23 mouse cellular contexts compared by ENCODE assay signal in the genomic region with DNA sequence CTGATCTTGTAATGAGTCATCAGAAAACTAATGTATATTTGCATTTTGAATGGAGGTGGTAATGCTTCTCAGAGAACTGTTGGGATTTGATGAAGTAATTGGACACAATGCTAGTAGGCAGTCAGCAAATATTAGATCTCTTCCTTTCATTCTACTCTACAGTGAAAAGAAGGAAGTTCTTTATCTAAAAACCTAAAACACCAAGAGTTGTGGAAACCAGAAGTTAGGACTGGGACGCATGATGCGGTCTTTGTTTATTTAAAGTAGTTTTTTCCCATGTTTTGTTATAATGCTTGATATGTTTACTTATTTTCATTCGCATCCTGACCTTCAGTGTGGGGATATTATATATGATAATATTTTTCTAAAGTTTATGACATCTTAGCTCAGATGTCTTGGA. TPM values are rescaled to one million over a fixed set of nuclear protein-coding genes. Genes with fewer than 3 reads are reported as not detected.
DNase-seq lines count a peak whose midpoint lies in the region; ATAC-seq and TF ChIP-seq lines count a peak whose summit lies in the region.
"Had no signal": no experiment of that assay in that cellular context is flagged by ENCODE, and none has a peak within 500 bp of the region (broad histone marks: within the 10 kb centered on the region; RNA-seq: fewer than 3 reads in every experiment).

No protein-coding gene starts in this region.

- H3K4me3 ChIP-seq in liver, embryonic 13.5 days (replicated peaks) = no peak overlapping the region
- no peak overlapping the region for H3K4me3 ChIP-seq in left cerebral cortex, adult 2 months
- H3K4me3 ChIP-seq: embryonic facial prominence, embryonic 10.5 days; embryonic facial prominence, embryonic 12.5 days; forebrain, embryonic 13.5 days; forebrain, embryonic 15.5 days had no signal

- WGBS in liver, embryonic 13.5 days (ENCODE audit: insufficient replicate concordance) = 87% methylated on average over 3 of the region's 3 CpGs

- no peak overlapping the region for H3K4me2 ChIP-seq in liver, embryonic 13.5 days
- H3K4me2 ChIP-seq: embryonic facial prominence, embryonic 12.5 days; forebrain, embryonic 13.5 days; forebrain, embryonic 15.5 days had no signal

- ATAC-seq in liver, embryonic 13.5 days (ENCODE audit: low read depth) = no peak
- ATAC-seq: activated CD4-positive, CD25-positive, alpha-beta regulatory T cell, adult 4 months; CD4-positive, CD25-positive, alpha-beta regulatory T cell, adult 4 months; forebrain, embryonic 13.5 days; forebrain, embryonic 15.5 days; Patski had no signal

- H3K27ac ChIP-seq in liver, embryonic 13.5 days = 0 out of 2 replicates have a peak overlapping the region, but pooled peaks have one; percentile 29
- no peak overlapping the region for H3K27ac ChIP-seq in left cerebral cortex, adult 2 months
- H3K27ac ChIP-seq: embryonic facial prominence, embryonic 10.5 days; embryonic facial prominence, embryonic 12.5 days; forebrain, embryonic 13.5 days; forebrain, embryonic 15.5 days had no signal

- H3K36me3 ChIP-seq in liver, embryonic 13.5 days = peaks cover 77% of the 10 kb centered on the region

- H3K9ac ChIP-seq in liver, embryonic 13.5 days = no peak overlapping the region
- H3K9ac ChIP-seq: embryonic facial prominence, embryonic 12.5 days; forebrain, embryonic 13.5 days; forebrain, embryonic 15.5 days had no signal

- no peaks in the 10 kb centered on the region for H3K27me3 ChIP-seq in liver, embryonic 13.5 days
- H3K27me3 ChIP-seq: CH12.LX; embryonic facial prominence, embryonic 12.5 days; forebrain, embryonic 13.5 days; forebrain, embryonic 15.5 days; Patski had no signal

- DNase-seq in heart, adult 11 months = peak; percentile 4
- DNase-seq in heart, postnatal 14 days = no peak
- DNase-seq in liver, embryonic 13.5 days = no peak
- no peak for DNase-seq in liver
- DNase-seq in left cerebral cortex, adult 2 months (ENCODE audit: extremely low spot score in 1 of 2, low spot score in 2 of 2) = no peak
- DNase-seq: adrenal gland, adult 8-10 months; adrenal gland, postnatal 14 days; adrenal gland, postnatal 36 days; B cell, adult 2 months; cerebellum, adult 11-12 months; cerebellum, adult 2 months; cerebellum, adult 9-10 months; cerebellum, postnatal 10 days; cerebellum, postnatal 25 days had no signal

- H3K9me3 ChIP-seq in liver, embryonic 13.5 days (replicated peaks) = no peaks in the 10 kb centered on the region
- H3K9me3 ChIP-seq: embryonic facial prominence, embryonic 10.5 days; embryonic facial prominence, embryonic 12.5 days; forebrain, embryonic 13.5 days; forebrain, embryonic 15.5 days; G1E had no signal

- intact Hi-C loops in heart, postnatal 14 days (cut with DNase I) = no loop called here
- intact Hi-C loops in left cerebral cortex, adult 2 months (cut with DNase I) = loop anchor here (10.0 kb wide), 1 partner anchor 332 kb away; a partner anchor contains a TSS

- TF ChIP-seq CTCF in left cerebral cortex, adult 2 months (IDR thresholded peaks at IDR 0.05) = no peak

- H3K4me1 ChIP-seq in liver, embryonic 13.5 days (replicated peaks) = peaks cover 37% of the 10 kb centered on the region
- H3K4me1 ChIP-seq: embryonic facial prominence, embryonic 10.5 days; embryonic facial prominence, embryonic 12.5 days; forebrain, embryonic 13.5 days; forebrain, embryonic 15.5 days had no signal

RNA-seq across cellular contexts. Expression of a gene that starts 14.7 kb away (rescaled TPM):
- 100 to 1,000 TPM; 239 to 245 TPM for total RNA-seq in heart, postnatal 14 days (2021)
- polyA plus RNA-seq in liver, embryonic 13.5 days (2015; fragmentation: Nextera tagmentation; extraction: Ambion mirVana) = 144 and 158 TPM in 2 replicates
- total RNA-seq in left cerebral cortex, adult 2 months (2021) = 100 to 1,000 TPM; 450 to 470 TPM

RNA-seq across cellular contexts. Expression of a gene that starts 33.5 kb away (rescaled TPM):
- 1 to 10 TPM; 6.7 to 8.6 TPM for total RNA-seq in heart, postnatal 14 days (2021)
- polyA plus RNA-seq in liver, embryonic 13.5 days (2015; fragmentation: Nextera tagmentation; extraction: Ambion mirVana) = 5.3 and 6.0 TPM in 2 replicates
- 100 to 1,000 TPM; 114 to 137 TPM for total RNA-seq in left cerebral cortex, adult 2 months (2021)
- polyA plus RNA-seq: G1E had no signal

RNA-seq across cellular contexts. Expression of a gene that starts 50.9 kb away (rescaled TPM):
- 10 to 100 TPM; 45.9 to 50.9 TPM for total RNA-seq in heart, postnatal 14 days (2021)
- 44.2 and 44.5 TPM in 2 replicates for polyA plus RNA-seq in liver, embryonic 13.5 days (2015; fragmentation: Nextera tagmentation; extraction: Ambion mirVana)
- 10 to 100 TPM; 62.7 to 81.6 TPM for total RNA-seq in left cerebral cortex, adult 2 months (2021)

Comparison
In these comparisons a context has a peak if more than half of its experiments do, and no peak if none do; other contexts are left out.
1. RNA of a gene that starts 33.5 kb away (total RNA-seq): 114 to 137 TPM in left cerebral cortex, adult 2 months; 6.7 to 8.6 TPM in heart, postnatal 14 days; every median in the first group is over 10 times any median in the second.